Mouse (Mus musculus): ENCODE results near the gene Ppat. TPM values are rescaled to one million over a fixed set of nuclear protein-coding genes. Genes with fewer than 3 reads are reported as not detected.

The Ppat gene
- polyA plus RNA-seq, 1 experiment from 2014 or later = 13.0 TPM

GRCm38 (mm10) chr5:76904713-76905404 is 46.5 kb downstream of the Ppat start:
- Histone ChIP-seq H3K4me1 (replicated peaks) (peaks cover 12% of the 10 kb centered on the region), H3K27ac (peak overlapping the region; percentile 90), H3K27me3 (no peaks in the 10 kb centered on the region), H3K9ac (peak overlapping the region; percentile 86), H3K9me3 (no peaks in the 10 kb centered on the region), H3K36me3 (peaks cover 5% of the 10 kb centered on the region), H3K4me2 (peak overlapping the region; percentile 66), H3K4me3 (peak overlapping the region; percentile 64)
- 1% methylated on average over 19 of the region's 19 CpGs for WGBS
- ATAC-seq (ENCODE audit: low FRiP score) = peak; percentile 84

- Histone ChIP-seq H3K4me2 (no peak overlapping the region), H3K36me3 (peaks cover 14% of the 10 kb centered on the region)
- WGBS = 84% methylated on average over 4 of the region's 4 CpGs
Measured at GRCm38 (mm10) chr5:76902131-76902530, 49.2 kb downstream of the Ppat start.

GRCm38 (mm10) chr5:76893084-76893483 is 58.3 kb downstream of the Ppat start:
- no peak for ATAC-seq (ENCODE audit: low FRiP score)
- 91% methylated on average over 2 of the region's 2 CpGs for WGBS
- Histone ChIP-seq H3K4me1 (replicated peaks) (no peaks in the 10 kb centered on the region), H3K9me3 (no peaks in the 10 kb centered on the region), H3K4me2 (no peak overlapping the region), H3K36me3 (peaks cover 76% of the 10 kb centered on the region), H3K27ac (no peak overlapping the region), H3K9ac (no peak overlapping the region), H3K27me3 (no peaks in the 10 kb centered on the region), H3K4me3 (no peak overlapping the region)

More at GRCm38 (mm10) chr5:76902131-76902530, 49.2 kb downstream of the Ppat start:
- Histone ChIP-seq H3K9ac (no peak overlapping the region), H3K27me3 (no peaks in the 10 kb centered on the region), H3K4me1 (replicated peaks) (peaks cover 12% of the 10 kb centered on the region), H3K27ac (no peak overlapping the region), H3K9me3 (no peaks in the 10 kb centered on the region), H3K4me3 (no peak overlapping the region)
- no peak for ATAC-seq (ENCODE audit: low FRiP score)

- Histone ChIP-seq H3K9me3 (no peaks in the 10 kb centered on the region), H3K36me3 (peaks cover 78% of the 10 kb centered on the region), H3K4me3 (no peak overlapping the region), H3K27me3 (no peaks in the 10 kb centered on the region), H3K4me2 (no peak overlapping the region), H3K4me1 (replicated peaks) (no peaks in the 10 kb centered on the region), H3K9ac (no peak overlapping the region), H3K27ac (no peak overlapping the region)
- ATAC-seq (ENCODE audit: low FRiP score) = no peak
- WGBS = 91% methylated on average over 2 of the region's 2 CpGs
Measured at GRCm38 (mm10) chr5:76892608-76893007, 58.8 kb downstream of the Ppat start.

- H3K4me3 ChIP-seq = no peak overlapping the region
- no peak overlapping the region for H3K27ac ChIP-seq
- H3K27me3 ChIP-seq = no peaks in the 10 kb centered on the region
- peaks cover 76% of the 10 kb centered on the region for H3K36me3 ChIP-seq
- H3K9ac ChIP-seq = no peak overlapping the region
- H3K9me3 ChIP-seq = no peaks in the 10 kb centered on the region
- ATAC-seq (ENCODE audit: low FRiP score) = no peak
- no peak overlapping the region for H3K4me2 ChIP-seq
- 95% methylated on average over 2 of the region's 2 CpGs for WGBS
- no peaks in the 10 kb centered on the region for H3K4me1 ChIP-seq (replicated peaks)
Measured at GRCm38 (mm10) chr5:76887011-76887410, 64.4 kb downstream of the Ppat start.

- H3K27me3 ChIP-seq = no peaks in the 10 kb centered on the region
- ATAC-seq (ENCODE audit: low FRiP score) = no peak
- peaks cover 66% of the 10 kb centered on the region for H3K36me3 ChIP-seq
- no peak overlapping the region for H3K4me3 ChIP-seq
- no peaks in the 10 kb centered on the region for H3K9me3 ChIP-seq
- no peak overlapping the region for H3K4me2 ChIP-seq
- no peak overlapping the region for H3K27ac ChIP-seq
- H3K4me1 ChIP-seq (replicated peaks) = no peaks in the 10 kb centered on the region
- WGBS = 96% methylated on average over 1 of the region's 1 CpGs
- no peak overlapping the region for H3K9ac ChIP-seq
Measured at GRCm38 (mm10) chr5:76884107-76884506, 67.3 kb downstream of the Ppat start.

- Histone ChIP-seq H3K4me2 (no peak overlapping the region), H3K9ac (no peak overlapping the region), H3K4me1 (replicated peaks) (no peaks in the 10 kb centered on the region), H3K9me3 (no peaks in the 10 kb centered on the region), H3K27ac (no peak overlapping the region), H3K36me3 (peaks cover 67% of the 10 kb centered on the region), H3K27me3 (no peaks in the 10 kb centered on the region), H3K4me3 (no peak overlapping the region)
- WGBS = 92% methylated on average over 25 of the region's 25 CpGs
- no peak for ATAC-seq (ENCODE audit: low FRiP score)
Measured at GRCm38 (mm10) chr5:76876106-76876758, 75.1 kb downstream of the Ppat start.

GRCm38 (mm10) chr5:76869553-76869952 is 81.8 kb downstream of the Ppat start:
- Histone ChIP-seq H3K4me1 (replicated peaks) (no peaks in the 10 kb centered on the region), H3K4me2 (peak overlapping the region; percentile 40), H3K36me3 (peaks cover 84% of the 10 kb centered on the region), H3K27ac (no peak overlapping the region), H3K9ac (no peak overlapping the region), H3K4me3 (0 out of 2 replicates have a peak overlapping the region, but pooled peaks have one; percentile 19), H3K27me3 (no peaks in the 10 kb centered on the region), H3K9me3 (no peaks in the 10 kb centered on the region)
- WGBS = 58% methylated on average over 6 of the region's 6 CpGs
- no peak for ATAC-seq (ENCODE audit: low FRiP score)

- no peaks in the 10 kb centered on the region for H3K9me3 ChIP-seq
- no peaks in the 10 kb centered on the region for H3K4me1 ChIP-seq (replicated peaks)
- no peaks in the 10 kb centered on the region for H3K27me3 ChIP-seq
- H3K27ac ChIP-seq = no peak overlapping the region
- peak overlapping the region; percentile 19 for H3K4me3 ChIP-seq
- 28% methylated on average over 16 of the region's 16 CpGs for WGBS
- peaks cover 79% of the 10 kb centered on the region for H3K36me3 ChIP-seq
- H3K4me2 ChIP-seq = peak overlapping the region; percentile 40
- peak; percentile 68 for ATAC-seq (ENCODE audit: low FRiP score)
- H3K9ac ChIP-seq = 0 out of 2 replicates have a peak overlapping the region, but pooled peaks have one; percentile 24
Measured at GRCm38 (mm10) chr5:76868693-76869286, 82.6 kb downstream of the Ppat start.

GRCm38 (mm10) chr5:76866819-76867218 is 84.6 kb downstream of the Ppat start:
- no peaks in the 10 kb centered on the region for H3K4me1 ChIP-seq (replicated peaks)
- no peak overlapping the region for H3K4me2 ChIP-seq
- H3K4me3 ChIP-seq = no peak overlapping the region
- H3K9ac ChIP-seq = no peak overlapping the region
- H3K9me3 ChIP-seq = no peaks in the 10 kb centered on the region
- H3K36me3 ChIP-seq = peaks cover 67% of the 10 kb centered on the region
- no peak for ATAC-seq (ENCODE audit: low FRiP score)
- H3K27ac ChIP-seq = no peak overlapping the region
- H3K27me3 ChIP-seq = no peaks in the 10 kb centered on the region
- WGBS = 78% methylated on average over 8 of the region's 8 CpGs

Measured in hindbrain, embryonic 13.5 days (tissue).